Mouse (Mus musculus) adrenal gland, adult 2 months (tissue): Measurements from ENCODE around the gene Aox1. TPM values are rescaled to one million over a fixed set of nuclear protein-coding genes. Genes with fewer than 3 reads are reported as not detected.

ENCODE experiments used
- DNase-seq: peaks from one replicate; pipeline ENCODE4 v3.0.0; 2021
- polyA plus RNA-seq: library from polyadenylated mRNA; depleted of rRNA; stranded (reverse); fragments of >200 nt; gene quantifications from 2 replicates; pipeline ENCODE4 v1.2.3, GENCODE M21; 2012; rRNA removed
- total RNA-seq, 2 experiments: library from RNA; stranded (reverse); gene quantifications; 2 replicates each; pipeline ENCODE4 v1.2.3; 2021

Aox1 gene
- total and polyA plus RNA-seq, 3 experiments = 10.7 to 58.0 (median 35.1) TPM

DNA sequence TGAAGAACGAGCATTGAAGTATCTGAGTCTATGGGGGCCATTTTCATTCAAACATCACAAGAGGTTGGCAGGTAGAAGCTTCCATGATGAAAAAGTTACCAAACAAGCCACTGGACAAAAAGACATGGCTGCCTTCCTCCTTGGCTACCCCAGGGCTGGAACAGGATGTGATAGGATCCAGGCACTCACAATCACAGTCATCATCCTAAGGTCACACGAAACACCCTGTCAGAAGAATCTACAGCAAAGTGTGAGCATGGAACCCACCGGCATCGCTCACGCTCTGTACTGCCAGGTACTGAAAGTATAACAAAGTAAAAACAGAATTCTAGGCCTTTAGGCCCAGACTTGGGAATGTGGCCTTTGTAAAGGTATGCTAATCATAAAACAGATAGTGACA lies 80.5 kb downstream of the Aox1 start:
- no peak for DNase-seq

- DNase-seq = no peak
Measured at GRCm38 (mm10) chr1:58111315-58111714, 81.6 kb downstream of the Aox1 start.

DNA sequence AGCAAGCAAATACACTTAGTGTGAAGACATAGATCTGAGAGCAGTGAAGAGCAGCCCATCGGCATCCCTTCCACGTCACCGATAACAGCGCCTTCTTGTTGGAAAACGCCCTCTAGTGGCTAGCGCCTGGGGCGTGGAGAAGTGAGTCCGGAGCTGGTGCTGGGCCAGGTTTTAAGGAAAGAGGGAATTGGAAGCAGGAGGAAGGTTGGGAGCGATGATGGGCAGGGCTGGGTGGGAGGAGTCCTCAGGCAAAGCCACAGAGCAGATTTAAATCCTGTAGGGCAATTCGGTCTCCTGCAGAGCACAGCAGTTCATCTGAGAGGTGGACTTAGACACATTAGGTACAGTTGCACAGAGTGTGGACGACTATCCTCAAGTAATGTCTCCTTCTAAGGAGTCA lies 83.1 kb downstream of the Aox1 start, which contains the start of gene Aox3:
TSS of gene Aox3 (plus strand) at position 251 of the 400 bp plus-strand sequence.
- peak; percentile 79 for DNase-seq

GRCm38 (mm10) chr1:58113441-58113840 lies 83.7 kb downstream of the Aox1 start:
- DNase-seq = no peak

GRCm38 (mm10) chr1:58114021-58114560 lies 84.4 kb downstream of the Aox1 start:
- DNase-seq = no peak

DNA sequence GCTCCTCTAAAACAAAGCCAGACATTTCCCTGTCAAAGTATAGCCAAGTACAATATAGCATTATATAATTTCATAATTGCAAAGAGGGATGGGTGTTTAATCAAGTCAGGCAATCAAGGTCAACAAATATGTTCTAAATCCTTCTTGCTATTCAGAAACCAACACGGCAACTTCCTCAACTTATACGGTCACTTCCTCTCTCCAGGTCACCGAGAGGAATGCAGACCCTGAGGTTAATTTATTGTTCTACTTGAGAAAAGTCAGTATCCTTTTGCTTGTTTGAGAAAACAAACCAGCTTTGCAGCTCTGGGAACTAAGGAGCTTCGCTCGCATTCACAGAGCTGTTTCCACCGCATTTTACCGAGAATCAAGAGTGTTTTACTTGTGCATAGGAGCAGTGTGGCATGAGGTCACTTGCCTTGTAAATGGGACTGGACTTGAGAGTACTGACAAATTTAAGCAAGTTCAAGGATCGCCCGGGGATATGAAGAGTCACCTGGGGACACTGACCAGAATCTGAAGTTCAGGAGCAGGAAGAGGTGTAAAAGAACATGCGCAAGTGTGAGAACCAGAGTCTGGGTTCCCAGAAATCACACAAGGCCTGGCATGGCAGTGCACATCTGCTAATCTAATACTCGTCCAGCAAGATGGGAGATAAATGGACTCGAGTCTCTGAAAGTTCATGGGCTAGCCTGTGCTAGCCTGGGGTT lies 85.1 kb downstream of the Aox1 start:
- no peak for DNase-seq

GRCm38 (mm10) chr1:58118231-58118630 lies 88.5 kb downstream of the Aox1 start:
- no peak for DNase-seq

- no peak for DNase-seq
Measured at GRCm38 (mm10) chr1:58124901-58125300, 95.2 kb downstream of the Aox1 start.

DNA sequence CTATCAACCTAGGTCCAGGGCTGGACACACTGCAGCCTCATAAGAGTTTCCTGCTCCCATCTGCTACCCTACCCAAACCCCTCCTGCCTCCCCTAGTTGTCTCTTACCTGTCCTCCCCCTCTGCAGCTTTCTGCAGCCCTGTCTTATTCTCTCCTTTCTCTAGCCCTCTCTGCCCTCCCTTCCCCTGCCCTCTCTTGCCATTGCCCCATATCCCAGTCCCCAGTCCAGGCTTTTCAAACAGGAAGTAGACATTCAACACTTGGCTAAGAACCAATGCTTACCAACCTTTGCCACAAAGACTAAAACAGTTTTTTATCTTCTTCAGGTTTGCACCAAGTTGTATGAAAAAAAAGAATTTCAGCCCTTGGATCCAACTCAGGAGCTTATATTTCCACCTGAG lies 108.2 kb downstream of the Aox1 start:
- DNase-seq = no peak

DNA sequence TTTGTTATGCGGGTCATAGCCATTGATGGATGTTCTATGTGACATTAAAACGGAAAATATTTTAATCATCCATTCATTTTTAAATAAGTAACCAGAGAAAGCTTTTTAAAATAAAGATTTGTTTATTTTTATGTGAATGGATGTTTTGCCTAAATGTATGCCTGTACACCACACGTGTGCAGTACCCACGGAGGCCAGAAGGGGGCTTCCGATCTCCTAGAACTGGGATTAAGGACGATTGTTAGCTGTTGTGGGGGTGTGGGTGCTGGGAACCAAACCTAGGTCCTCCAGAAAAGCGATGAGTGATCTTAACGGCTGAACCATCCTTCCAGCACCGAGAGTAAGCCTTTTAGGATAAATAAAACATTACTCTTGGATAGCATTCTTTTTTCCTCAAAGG lies 109.3 kb downstream of the Aox1 start:
- no peak for DNase-seq

DNA sequence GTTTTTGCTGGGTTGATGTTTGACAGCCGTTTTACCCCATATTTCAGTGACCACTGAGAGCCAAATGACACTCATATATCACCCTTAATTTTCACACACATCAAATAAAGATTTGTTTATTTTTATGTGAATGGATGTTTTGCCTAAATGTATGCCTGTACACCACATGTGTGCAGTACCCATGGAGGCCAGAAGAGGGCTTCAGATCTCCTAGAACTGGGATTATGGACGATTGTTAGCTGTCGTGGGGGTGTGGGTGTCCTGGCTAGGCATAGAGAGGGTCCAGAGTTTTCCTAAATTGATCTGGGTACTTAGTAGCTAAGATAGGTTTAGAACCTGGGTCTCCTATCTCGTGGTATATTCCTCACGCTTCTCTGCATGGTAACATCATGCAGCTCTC lies 110.9 kb downstream of the Aox1 start:
- no peak for DNase-seq

DNA sequence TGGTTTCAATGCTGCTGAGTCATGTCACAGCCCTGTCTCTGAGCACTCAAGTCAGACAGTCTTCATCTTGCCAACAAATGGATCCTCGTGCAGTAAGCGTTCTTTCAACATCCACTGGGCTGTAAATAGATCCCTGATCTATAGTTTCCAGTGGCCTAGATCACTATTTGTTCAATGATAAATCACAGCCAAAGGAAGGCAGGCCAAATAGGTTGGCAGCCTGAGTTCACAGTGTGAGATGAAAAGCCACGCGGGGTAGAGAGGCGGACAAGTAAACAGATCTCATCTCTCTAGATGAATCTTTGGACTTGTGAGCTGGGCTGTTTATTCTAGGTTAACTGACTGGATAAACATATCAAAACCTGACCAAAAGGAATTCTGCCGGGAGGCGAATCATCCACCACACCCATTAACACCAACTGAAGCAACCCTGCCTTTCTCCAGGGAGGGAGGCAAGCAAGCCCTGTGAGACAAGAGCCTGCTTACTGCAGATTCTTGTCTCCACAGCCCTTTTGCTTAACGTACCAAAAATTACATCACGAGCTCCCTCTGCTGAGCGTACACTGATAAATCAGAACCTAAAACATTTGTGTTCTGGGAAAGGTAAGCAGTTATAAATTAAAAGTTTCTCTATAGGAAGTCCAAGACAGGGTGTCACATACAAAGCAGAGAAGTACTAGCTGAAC lies 114.8 kb downstream of the Aox1 start:
- peak; percentile 12 for DNase-seq

DNA sequence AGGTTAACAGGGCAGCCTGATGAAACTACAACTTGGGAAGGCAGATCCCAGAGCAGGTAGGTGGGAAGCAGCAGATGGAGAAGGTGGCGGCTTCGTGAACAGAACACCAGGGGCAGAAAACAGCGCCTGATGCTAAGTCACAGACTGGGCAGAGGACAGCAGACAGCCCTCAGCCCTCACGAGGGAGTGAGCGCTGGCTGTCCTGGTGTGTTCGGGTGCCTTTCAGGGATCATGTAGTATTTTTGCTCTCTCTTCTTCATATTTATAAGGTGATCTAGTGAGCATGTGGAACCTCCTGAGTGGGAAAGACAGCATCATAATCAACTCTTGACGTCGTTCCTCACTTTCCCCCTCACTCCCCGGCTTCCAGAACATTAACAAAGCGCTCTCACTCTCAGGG lies 116.3 kb downstream of the Aox1 start:
- no peak for DNase-seq

DNA sequence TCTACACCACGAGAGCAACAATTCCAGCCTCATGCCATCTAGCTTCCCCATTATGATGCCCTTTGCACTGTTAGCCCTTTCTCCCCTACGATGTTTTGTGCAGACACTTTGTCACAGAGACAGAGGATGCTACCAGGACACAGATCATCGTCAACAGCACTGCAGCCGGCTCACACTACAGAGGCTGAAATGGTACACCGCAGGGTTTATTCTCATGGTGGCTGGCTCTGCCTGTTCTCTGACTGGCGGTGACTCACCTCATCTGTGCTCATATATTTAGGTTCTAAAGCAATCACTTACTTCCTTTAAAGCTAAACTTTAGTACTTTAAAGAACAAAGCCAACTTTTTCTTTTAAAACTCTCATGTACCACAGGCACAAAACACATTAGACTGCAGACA lies 118.0 kb downstream of the Aox1 start:
- no peak for DNase-seq

DNA sequence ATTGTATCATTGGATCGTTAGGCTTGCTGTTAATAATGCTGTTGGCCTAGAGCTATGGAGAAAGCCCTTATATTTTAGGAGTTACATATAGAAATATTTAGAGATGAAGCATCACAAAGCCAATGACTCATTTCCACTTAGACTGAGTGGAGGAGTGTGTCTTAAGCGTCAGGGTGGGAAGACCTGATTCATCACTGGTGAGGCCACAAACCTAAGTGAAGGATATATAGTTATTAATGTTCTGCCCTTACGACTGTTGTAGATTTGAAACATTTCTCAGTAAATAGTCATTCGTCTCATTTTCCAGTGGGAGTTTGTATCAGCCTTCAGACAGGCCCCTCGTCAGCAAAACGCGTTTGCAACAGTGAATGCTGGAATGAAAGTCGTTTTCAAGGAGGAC lies 122.5 kb downstream of the Aox1 start:
- no peak for DNase-seq

Other genes starting within 250 kb of the Aox1 start
- gene Sgo2a, start 34.0 kb upstream of the Aox1 start, total RNA-seq = under 1 TPM; 0.66 TPM
- 0.11 and 0.13 TPM in 2 replicates for gene Sgo2a, start 34.0 kb upstream of the Aox1 start, polyA plus RNA-seq
- 10 to 100 TPM in 1 of 2 experiments, 1 to 10 TPM in 1; 8.4 to 10.9 TPM for gene Kctd18, start 11.0 kb upstream of the Aox1 start, total RNA-seq
- gene Kctd18, start 11.0 kb upstream of the Aox1 start, polyA plus RNA-seq = 4.2 TPM in 2 replicates
- 1 to 10 TPM; 4.2 to 9.4 TPM for gene Aox3, start 83.2 kb downstream of the Aox1 start, total RNA-seq
- gene Aox3, start 83.2 kb downstream of the Aox1 start, polyA plus RNA-seq = 0.42 and 0.55 TPM in 2 replicates
- under 1 TPM in 1 of 2 experiments, not detected in 1; 0.10 TPM for gene Aox4, start 180.5 kb downstream of the Aox1 start, total RNA-seq
- not detected in 2 replicates for gene Aox4, start 180.5 kb downstream of the Aox1 start, polyA plus RNA-seq
- under 1 TPM; 0.24 to 0.55 TPM for gene Aox2, start 248.4 kb downstream of the Aox1 start, total RNA-seq
- 0.02 TPM in 1 of 2 replicates, not detected in the other for gene Aox2, start 248.4 kb downstream of the Aox1 start, polyA plus RNA-seq